Mouse (Mus musculus) liver, embryonic 15.5 days (tissue): ENCODE results near the gene Sult2a1. TPM values are rescaled to one million over a fixed set of nuclear protein-coding genes. Genes with fewer than 3 reads are reported as not detected.
A peak's percentile ranks its signal among the peaks of the same experiment; 100 is the strongest.
"Not testable (repeated sequence)": the region's sequence is repeated elsewhere in the genome, so short reads cannot be mapped to it uniquely, and the experiment has no call there.

Experiments used
- ATAC-seq: fragments of 200-750 bp; cut with Nextera tagmentation; 2 replicates; pipeline ENCODE4 v1.8.0; 2017; ENCODE audit warnings: moderate number of reproducible peaks, mild to moderate bottlenecking, moderate library complexity; ENCODE audit not compliant: insufficient read depth
- H3K27ac ChIP-seq: fragments of 300-500 bp; sonication (generic); replicated peaks from 2 replicates; pipeline ENCODE4 v1.5.1; 2015; ENCODE audit warnings: mild to moderate bottlenecking, inconsistent platforms
- H3K27me3 ChIP-seq: fragments of 300-500 bp; sonication (generic); 2 replicates; pipeline ENCODE4 v1.6.1; 2015; ENCODE audit warnings: mild to moderate bottlenecking, inconsistent platforms
- H3K36me3 ChIP-seq: fragments of 300-500 bp; sonication (generic); replicated peaks from 2 replicates; pipeline ENCODE4 v1.6.1; 2015; ENCODE audit warnings: moderate library complexity, mild to moderate bottlenecking, inconsistent platforms
- H3K4me1 ChIP-seq: fragments of 300-500 bp; sonication (generic); replicated peaks from 2 replicates; pipeline ENCODE4 v1.6.1; 2015; ENCODE audit warnings: inconsistent platforms
- H3K4me2 ChIP-seq: fragments of 300-500 bp; sonication (generic); 2 replicates; pipeline ENCODE4 v1.6.1; 2015; ENCODE audit warnings: moderate library complexity, mild to moderate bottlenecking, inconsistent platforms
- H3K4me3 ChIP-seq: fragments of 300-500 bp; sonication (generic); replicated peaks from 2 replicates; pipeline ENCODE4 v1.5.1; 2015; ENCODE audit warnings: mild to moderate bottlenecking, inconsistent platforms
- H3K9ac ChIP-seq: fragments of 300-500 bp; sonication (generic); 2 replicates; pipeline ENCODE4 v1.6.1; 2015; ENCODE audit warnings: moderate library complexity, mild to moderate bottlenecking, inconsistent platforms
- H3K9me3 ChIP-seq: fragments of 300-500 bp; sonication (generic); replicated peaks from 2 replicates; pipeline ENCODE4 v1.6.1; 2016; ENCODE audit warnings: inconsistent platforms
- WGBS: fragments of 180-500 bp; shearing (Covaris S2); methylation state at CpG from one replicate; pipeline ENCODE4 v1.1.7; 2015; ENCODE audit warnings: mixed read lengths; ENCODE audit not compliant: insufficient replicate concordance; 5-methylcytosine and 5-hydroxymethylcytosine counted together
- polyA plus RNA-seq: library from polyadenylated mRNA; unstranded; fragments of >200 nt; fragmentation: Nextera tagmentation; extraction: Ambion mirVana; gene quantifications from 2 replicates; pipeline ENCODE4 v1.2.1, GENCODE M21; 2015

The Sult2a1 gene
- 4.0 and 5.8 TPM in 2 replicates for polyA plus RNA-seq

GRCm38 (mm10) chr7:13837309-13837708 lies at the start of gene Sult2a1:
TSS of gene Sult2a1 (minus strand) at chr7:13837409.
- H3K27ac ChIP-seq, H3K27me3 ChIP-seq, H3K9ac ChIP-seq, H3K4me3 ChIP-seq, ATAC-seq, H3K9me3 ChIP-seq, H3K36me3 ChIP-seq, H3K4me1 ChIP-seq, H3K4me2 ChIP-seq: not testable (repeated sequence)
- 47% methylated on average over 1 of the region's 2 CpGs for WGBS

- H3K4me2 ChIP-seq: no peak overlapping the region
- ATAC-seq: peak; percentile 75
- no peak overlapping the region for H3K27ac ChIP-seq
- no peaks in the 10 kb centered on the region for H3K9me3 ChIP-seq
- 54% methylated on average over 1 of the region's 1 CpGs for WGBS
- H3K27me3 ChIP-seq: no peaks in the 10 kb centered on the region
- no peaks in the 10 kb centered on the region for H3K36me3 ChIP-seq
- H3K4me1 ChIP-seq: 0 out of 2 replicates have a peak, but pooled peaks cover 2% of the 10 kb centered on the region
- H3K9ac ChIP-seq: no peak overlapping the region
- no peak overlapping the region for H3K4me3 ChIP-seq
Measured at GRCm38 (mm10) chr7:13813913-13814312, 23.3 kb downstream of the Sult2a1 start.

Other genes with a start within 250 kb of the Sult2a1 start
- gene Sult2a5, start 213.4 kb downstream of the Sult2a1 start, polyA plus RNA-seq: 0.12 and 0.23 TPM in 2 replicates
- 0.84 and 1.4 TPM in 2 replicates for gene Sult2a2, start 103.9 kb downstream of the Sult2a1 start, polyA plus RNA-seq
- not detected in 2 replicates for gene Sult2a4, start 152.2 kb upstream of the Sult2a1 start, polyA plus RNA-seq